Mouse (Mus musculus) midbrain, embryonic 14.5 days (tissue): ENCODE results near the gene 4931428F04Rik. TPM values are rescaled to one million over a fixed set of nuclear protein-coding genes. Genes with fewer than 3 reads are reported as not detected.

Source experiments
- ATAC-seq: fragments of 200-750 bp; cut with Nextera tagmentation; 2 replicates; pipeline ENCODE4 v1.8.0; 2017; ENCODE audit warnings: moderate number of reproducible peaks, moderate library complexity; ENCODE audit not compliant: low FRiP score, low TSS enrichment
- DNase-seq: peaks from one replicate; pipeline ENCODE4 v3.0.0-alpha.2; 2015
- H3K27ac ChIP-seq: fragments of 300-500 bp; sonication (generic); replicated peaks from 2 replicates; pipeline ENCODE4 v1.5.1; 2014; ENCODE audit warnings: mild to moderate bottlenecking, low read depth, low read length, moderate library complexity
- H3K27me3 ChIP-seq: fragments of 300-500 bp; sonication (generic); 2 replicates; pipeline ENCODE4 v1.6.1; 2014; ENCODE audit warnings: low read length, control low read depth, mixed read lengths; ENCODE audit not compliant: control insufficient read depth, insufficient read depth
- H3K36me3 ChIP-seq: fragments of 300-500 bp; sonication (generic); 2 replicates; pipeline ENCODE4 v1.6.1; 2014; ENCODE audit warnings: low read length, control low read depth; ENCODE audit not compliant: control insufficient read depth, insufficient read depth
- H3K4me1 ChIP-seq: fragments of 300-500 bp; sonication (generic); 2 replicates; pipeline ENCODE4 v1.6.1; 2014; ENCODE audit warnings: mild to moderate bottlenecking, antibody characterized with exemption, low read length, control low read depth; ENCODE audit not compliant: control insufficient read depth, insufficient read depth
- H3K4me2 ChIP-seq: fragments of 300-500 bp; sonication (generic); 2 replicates; pipeline ENCODE4 v1.6.1; 2014; ENCODE audit warnings: mild to moderate bottlenecking, low read length, moderate library complexity
- H3K4me3 ChIP-seq: fragments of 300-500 bp; sonication (generic); replicated peaks from 2 replicates; pipeline ENCODE4 v1.5.1; 2014; ENCODE audit warnings: low read depth, low read length
- H3K9ac ChIP-seq: fragments of 300-500 bp; sonication (generic); replicated peaks from 2 replicates; pipeline ENCODE4 v1.6.1; 2014; ENCODE audit warnings: mild to moderate bottlenecking, low read length, moderate library complexity
- H3K9me3 ChIP-seq: fragments of 300-500 bp; sonication (generic); 2 replicates; pipeline ENCODE4 v1.6.1; 2016; ENCODE audit warnings: low read length, control low read depth, mixed read lengths; ENCODE audit not compliant: control insufficient read depth
- WGBS: fragments of 180-500 bp; shearing (Covaris S2); extraction: QIAGEN DNeasy Blood & Tissue Kit; methylation state at CpG from one replicate; pipeline ENCODE4 v1.1.7; 2014; 5-methylcytosine and 5-hydroxymethylcytosine counted together
- polyA plus RNA-seq: library from polyadenylated mRNA; unstranded; fragments of >200 nt; fragmentation: Nextera tagmentation; extraction: Ambion mirVana; gene quantifications from 2 replicates; pipeline ENCODE4 v1.2.1, GENCODE M21; 2014

The 4931428F04Rik gene
- polyA plus RNA-seq, 1 experiment from 2014 or later, result 98.8 TPM

GRCm38 (mm10) chr8:105266775-105267174 lies 22.9 kb downstream of the 4931428F04Rik start:
- 5% methylated on average over 13 of the region's 13 CpGs for WGBS
- Histone ChIP-seq H3K27me3 (peaks cover 97% of the 10 kb centered on the region), H3K9me3 (no peaks in the 10 kb centered on the region), H3K4me2 (no peak overlapping the region), H3K36me3 (no peaks in the 10 kb centered on the region), H3K4me1 (peaks cover 14% of the 10 kb centered on the region), H3K9ac (no peak overlapping the region), H3K4me3 (no peak overlapping the region), H3K27ac (no peak overlapping the region)
- ATAC-seq (no peak), DNase-seq (no peak)

DNA sequence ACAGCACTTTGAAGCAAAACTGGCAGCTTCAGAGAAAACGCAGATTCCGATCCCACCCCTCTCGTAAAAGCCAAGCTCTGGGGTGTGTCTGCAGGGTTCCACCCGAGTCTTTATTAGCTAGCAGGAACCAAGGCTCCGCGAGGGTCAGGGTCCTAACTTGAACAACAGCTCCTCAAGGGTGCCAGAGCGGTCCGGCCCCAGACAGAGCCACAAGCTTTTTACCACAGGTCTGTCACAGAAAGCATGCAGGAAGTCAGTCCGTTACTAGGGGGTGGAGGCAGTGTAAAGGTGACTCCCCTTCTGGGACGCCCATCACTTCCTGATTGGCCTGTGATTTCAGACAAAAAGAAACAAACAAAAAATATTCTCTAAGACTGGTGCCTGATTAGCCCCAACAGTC lies 24.5 kb downstream of the 4931428F04Rik start:
- H3K27me3 ChIP-seq, result peaks cover 97% of the 10 kb centered on the region
- no peaks in the 10 kb centered on the region for H3K36me3 ChIP-seq
- no peaks in the 10 kb centered on the region for H3K9me3 ChIP-seq
- DNase-seq (no peak), ATAC-seq (no peak)
- H3K9ac ChIP-seq, result no peak overlapping the region
- peak overlapping the region; percentile 84; the same call in 1 of the 2 replicates for H3K4me2 ChIP-seq
- H3K27ac ChIP-seq, result no peak overlapping the region
- peak overlapping the region; percentile 52; the same call in 1 of the 2 replicates for H3K4me3 ChIP-seq
- H3K4me1 ChIP-seq, result peaks cover 14% of the 10 kb centered on the region
- WGBS, result 18% methylated on average over 10 of the region's 10 CpGs

- H3K36me3 ChIP-seq, result no peaks in the 10 kb centered on the region
- H3K27me3 ChIP-seq, result peaks cover 95% of the 10 kb centered on the region
- WGBS, result 2% methylated on average over 54 of the region's 54 CpGs
- peak within 1 kb of the TSS; percentile 55 for H3K9ac ChIP-seq
- ATAC-seq, result no peak
- peak within 1 kb of the TSS; percentile 52 for H3K4me3 ChIP-seq
- no peaks in the 10 kb centered on the region for H3K9me3 ChIP-seq
- DNase-seq, result peak; percentile 72
- peak within 1 kb of the TSS; percentile 84 for H3K4me2 ChIP-seq
- H3K27ac ChIP-seq, result no peak within 1 kb of the TSS
- peaks cover 11% of the 10 kb centered on the region for H3K4me1 ChIP-seq
Observed at GRCm38 (mm10) chr8:105264024-105264982, 25.4 kb downstream of the 4931428F04Rik start, which contains the start of the genes Tradd and Fbxl8. TSS of gene Tradd (minus strand) at chr8:105264609. TSS of gene Fbxl8 (plus strand) at chr8:105264648.

GRCm38 (mm10) chr8:105263244-105263912 lies 26.3 kb downstream of the 4931428F04Rik start:
- H3K4me3 ChIP-seq, result no peak overlapping the region
- peaks cover 12% of the 10 kb centered on the region for H3K4me1 ChIP-seq
- no peak overlapping the region for H3K4me2 ChIP-seq
- H3K36me3 ChIP-seq, result no peaks in the 10 kb centered on the region
- DNase-seq, result no peak
- WGBS, result 42% methylated on average over 16 of the region's 16 CpGs
- no peak for ATAC-seq
- no peak overlapping the region for H3K9ac ChIP-seq
- H3K27me3 ChIP-seq, result peaks cover 95% of the 10 kb centered on the region
- H3K9me3 ChIP-seq, result no peaks in the 10 kb centered on the region
- H3K27ac ChIP-seq, result no peak overlapping the region

GRCm38 (mm10) chr8:105261326-105261980 lies 28.2 kb downstream of the 4931428F04Rik start:
- H3K9me3 ChIP-seq, result no peaks in the 10 kb centered on the region
- H3K36me3 ChIP-seq, result no peaks in the 10 kb centered on the region
- ATAC-seq, result no peak
- no peak for DNase-seq
- H3K9ac ChIP-seq, result no peak overlapping the region
- 87% methylated on average over 12 of the region's 12 CpGs for WGBS
- no peak overlapping the region for H3K4me3 ChIP-seq
- peaks cover 88% of the 10 kb centered on the region for H3K27me3 ChIP-seq
- no peak overlapping the region for H3K4me2 ChIP-seq
- peaks cover 8% of the 10 kb centered on the region for H3K4me1 ChIP-seq
- no peak overlapping the region for H3K27ac ChIP-seq

GRCm38 (mm10) chr8:105260371-105261099 lies 29.1 kb downstream of the 4931428F04Rik start:
- Histone ChIP-seq H3K9ac (no peak overlapping the region), H3K9me3 (no peaks in the 10 kb centered on the region), H3K4me3 (no peak overlapping the region), H3K4me2 (no peak overlapping the region), H3K4me1 (peaks cover 8% of the 10 kb centered on the region), H3K36me3 (no peaks in the 10 kb centered on the region), H3K27me3 (peaks cover 88% of the 10 kb centered on the region), H3K27ac (no peak overlapping the region)
- DNase-seq (no peak), ATAC-seq (no peak)
- WGBS, result 58% methylated on average over 7 of the region's 7 CpGs

DNA sequence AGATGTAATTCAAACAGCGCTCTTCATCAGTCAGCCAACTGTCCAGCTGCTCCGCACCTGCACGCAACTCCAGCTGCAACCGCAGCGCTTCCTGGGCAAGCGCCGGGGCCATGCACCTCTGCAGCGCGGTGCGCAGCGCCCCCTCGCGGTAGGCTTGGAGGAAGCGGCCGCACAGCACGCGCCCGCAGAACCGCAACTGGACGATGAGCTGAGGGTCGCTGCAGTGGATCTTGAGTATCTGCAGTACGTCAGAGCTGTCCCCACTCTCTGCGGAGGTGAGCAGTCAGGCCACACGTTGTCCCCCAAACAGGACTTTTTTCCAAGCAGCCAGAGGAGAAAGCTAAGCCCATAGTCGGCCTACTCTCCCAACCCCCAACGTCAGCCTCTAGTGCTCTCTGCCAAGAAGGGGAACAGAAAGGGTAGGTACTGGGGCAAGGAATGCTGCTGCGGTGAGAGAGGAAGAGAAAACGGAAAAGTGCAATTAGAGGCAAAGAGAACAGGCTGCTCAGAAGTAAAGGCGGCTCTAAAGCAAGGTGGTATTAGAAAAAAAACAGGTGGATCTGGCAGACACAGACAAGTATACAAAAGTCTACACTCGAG lies 29.8 kb downstream of the 4931428F04Rik start:
- Histone ChIP-seq H3K4me3 (peak overlapping the region; percentile 37), H3K4me2 (peak overlapping the region; percentile 70), H3K9ac (peak overlapping the region; percentile 37; the same call in 1 of the 2 replicates), H3K27ac (no peak overlapping the region), H3K4me1 (peaks cover 10% of the 10 kb centered on the region), H3K27me3 (peaks cover 83% of the 10 kb centered on the region), H3K36me3 (no peaks in the 10 kb centered on the region), H3K9me3 (no peaks in the 10 kb centered on the region)
- 3% methylated on average over 30 of the region's 30 CpGs for WGBS
- DNase-seq (peak; percentile 92), ATAC-seq (peak; percentile 59)
